ENCODE assay signal across 20 mouse cellular contexts in the genomic region with DNA sequence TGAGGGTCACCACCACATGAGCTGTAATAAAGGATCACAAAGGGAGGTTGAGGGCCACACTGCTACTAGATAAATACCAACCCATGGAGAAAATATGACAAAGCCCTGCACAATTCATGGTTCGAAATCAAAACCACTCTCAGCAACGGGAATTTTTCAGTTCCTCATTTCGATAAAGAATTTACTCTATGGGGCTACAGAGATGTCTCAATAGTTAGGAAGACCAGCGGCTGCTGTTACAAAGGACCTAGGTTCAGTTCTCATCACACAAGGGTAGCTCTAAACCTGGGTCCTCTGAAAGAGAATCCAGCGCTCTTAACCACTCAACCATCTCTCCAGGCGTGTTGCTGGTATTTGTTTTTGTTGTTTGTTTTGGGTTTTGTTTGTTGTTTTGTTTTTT. TPM values are rescaled to one million over a fixed set of nuclear protein-coding genes. Genes with fewer than 3 reads are reported as not detected.
DNase-seq lines count a peak whose midpoint lies in the region; ATAC-seq and TF ChIP-seq lines count a peak whose summit lies in the region.
"Had no signal": no experiment of that assay in that cellular context is flagged by ENCODE, and none has a peak within 500 bp of the region (broad histone marks: within the 10 kb centered on the region; RNA-seq: fewer than 3 reads in every experiment).

No protein-coding gene starts in this region.

- H3K4me3 ChIP-seq in CH12.LX (replicated peaks in 1 of 3; ENCODE audit: low read depth in 2 of 3, low read length in 2 of 3, poor library complexity in 1 of 3) = no peak overlapping the region
- no peak overlapping the region for H3K4me3 ChIP-seq in hindbrain, embryonic 13.5 days
- H3K4me3 ChIP-seq: embryonic facial prominence, embryonic 10.5 days; embryonic facial prominence, embryonic 12.5 days; forebrain, embryonic 13.5 days; forebrain, embryonic 15.5 days had no signal

- H3K9me3 ChIP-seq in CH12.LX (replicated peaks; ENCODE audit: low read length) = no peaks in the 10 kb centered on the region
- H3K9me3 ChIP-seq in hindbrain, embryonic 13.5 days = no peaks in the 10 kb centered on the region
- H3K9me3 ChIP-seq: embryonic facial prominence, embryonic 10.5 days; embryonic facial prominence, embryonic 12.5 days; forebrain, embryonic 13.5 days; forebrain, embryonic 15.5 days had no signal

- WGBS in hindbrain, embryonic 13.5 days = 88% methylated on average over 6 of the region's 6 CpGs

- no peak overlapping the region for H3K27ac ChIP-seq in CH12.LX (ENCODE audit: insufficient read depth, low read depth)
- H3K27ac ChIP-seq in hindbrain, embryonic 13.5 days = no peak overlapping the region
- H3K27ac ChIP-seq: embryonic facial prominence, embryonic 10.5 days; embryonic facial prominence, embryonic 12.5 days; forebrain, embryonic 13.5 days; forebrain, embryonic 15.5 days had no signal

- DNase-seq in CH12.LX (ENCODE audit: extremely low read depth) = peak; percentile 29
- no peak for DNase-seq in frontal cortex, postnatal 10 days (ENCODE audit: low spot score in 2 of 2)
- no peak for DNase-seq in cerebellum, postnatal 14 days
- DNase-seq: adrenal gland, adult 2 months; adrenal gland, postnatal 10 days; adrenal gland, postnatal 25 days; cerebellum, adult 11 months; cerebellum, adult 18-20 months; cerebellum, adult 8-10 months; cerebellum, adult 9-11 months; cerebellum, postnatal 25 days; forebrain, postnatal 0 days had no signal

- in situ Hi-C loops in CH12.LX (cut with MboI; ENCODE audit: low pct_ligation_motif_present, low pct_unique_long_range_greater_than_20kb, low sequenced_read_pairs) = no loop called here

- H3K79me2 ChIP-seq in CH12.LX (replicated peaks; ENCODE audit: control insufficient read depth, extremely low read depth, insufficient read depth, poor library complexity, severe bottlenecking) = no peaks in the 10 kb centered on the region

- no peaks in the 10 kb centered on the region for H3K36me3 ChIP-seq in CH12.LX (replicated peaks in 1 of 2; ENCODE audit: control insufficient read depth in 1 of 2, insufficient read depth in 1 of 2, low read length in 1 of 2)
- no peaks in the 10 kb centered on the region for H3K36me3 ChIP-seq in hindbrain, embryonic 13.5 days
- H3K36me3 ChIP-seq: embryonic facial prominence, embryonic 10.5 days; embryonic facial prominence, embryonic 12.5 days; forebrain, embryonic 15.5 days had no signal

- dilution Hi-C loops in CH12.LX (cut with MboI; ENCODE audit: extremely low pct_ligation_motif_present, extremely low pct_unique_long_range_greater_than_20kb, low sequenced_read_pairs) = no loop called here

- H3K9ac ChIP-seq in CH12.LX (ENCODE audit: insufficient read depth, low read depth) = no peak overlapping the region
- H3K9ac ChIP-seq in hindbrain, embryonic 13.5 days = no peak overlapping the region
- H3K9ac ChIP-seq: embryonic facial prominence, embryonic 12.5 days; forebrain, embryonic 13.5 days; forebrain, embryonic 15.5 days; forebrain, postnatal 0 days had no signal

- peaks cover 6% of the 10 kb centered on the region for H3K27me3 ChIP-seq in CH12.LX (replicated peaks)
- 0 out of 2 replicates have a peak, but pooled peaks cover 3% of the 10 kb centered on the region for H3K27me3 ChIP-seq in hindbrain, embryonic 13.5 days
- H3K27me3 ChIP-seq: embryonic facial prominence, embryonic 12.5 days; forebrain, embryonic 15.5 days had no signal

- no peak overlapping the region for H3K4me2 ChIP-seq in CH12.LX (ENCODE audit: insufficient read depth, low read depth, poor library complexity, severe bottlenecking)
- H3K4me2 ChIP-seq in hindbrain, embryonic 13.5 days = no peak overlapping the region
- H3K4me2 ChIP-seq: embryonic facial prominence, embryonic 12.5 days; forebrain, embryonic 13.5 days; forebrain, embryonic 15.5 days had no signal

- no peak for TF ChIP-seq CTCF in CH12.LX (conservative IDR thresholded peaks at IDR 0.05 in 1 of 2, IDR thresholded peaks at IDR 0.05 in 1 of 2; ENCODE audit: low read depth in 2 of 2, low read length in 2 of 2)

- ATAC-seq in megakaryocyte progenitor cell, adult 5-6 weeks (replicated peaks; ENCODE audit: poor library complexity) = 0 out of 2 replicates have a peak, but pooled peaks have one; percentile 29
- no peak for ATAC-seq in hindbrain, embryonic 13.5 days (ENCODE audit: low FRiP score)
- ATAC-seq: CD4-positive, CD25-positive, alpha-beta regulatory T cell, adult 4 months; forebrain, embryonic 13.5 days; forebrain, embryonic 15.5 days; forebrain, postnatal 0 days had no signal

- H3K4me1 ChIP-seq in CH12.LX (ENCODE audit: control insufficient read depth in 1 of 2, insufficient read depth in 2 of 2) = peaks cover 7 to 12% of the 10 kb centered on the region in 2 experiments
- no peaks in the 10 kb centered on the region for H3K4me1 ChIP-seq in hindbrain, embryonic 13.5 days (replicated peaks)
- H3K4me1 ChIP-seq: embryonic facial prominence, embryonic 10.5 days; embryonic facial prominence, embryonic 12.5 days; forebrain, embryonic 13.5 days; forebrain, embryonic 15.5 days had no signal

- peak; percentile 83 for TF ChIP-seq EP300 in CH12.LX (IDR thresholded peaks at IDR 0.05; ENCODE audit: low read length)

- TF ChIP-seq RAD21 in CH12.LX (IDR thresholded peaks at IDR 0.05; ENCODE audit: low read depth, low read length) = no peak

- no peak for TF ChIP-seq POLR2A in CH12.LX (IDR thresholded peaks at IDR 0.05; ENCODE audit: low read depth, low read length)

TF ChIP-seq in CH12.LX, 34 proteins besides CTCF, POLR2A, EP300 and RAD21:
- TF ChIP-seq JUND (conservative IDR thresholded peaks at IDR 0.05; ENCODE audit: low read depth, low read length) (no peak), UBTF (IDR thresholded peaks at IDR 0.05; ENCODE audit: low read depth, low read length) (no peak), ZC3H11A (IDR thresholded peaks at IDR 0.05; ENCODE audit: low read depth, low read length) (no peak), CHD2 (IDR thresholded peaks at IDR 0.05; ENCODE audit: low read length) (no peak), GABPA (IDR thresholded peaks at IDR 0.05; ENCODE audit: insufficient replicate concordance, low read depth, low read length) (no peak), E2F4 (IDR thresholded peaks at IDR 0.05; ENCODE audit: insufficient replicate concordance, low read depth, low read length) (no peak), KAT2A (IDR thresholded peaks at IDR 0.05; ENCODE audit: insufficient replicate concordance, low read length) (no peak), RCOR1 (conservative IDR thresholded peaks at IDR 0.05; ENCODE audit: low read depth, low read length) (0 out of 2 replicates have a peak, but pooled peaks have one; percentile 36), TCF12 (IDR thresholded peaks at IDR 0.05; ENCODE audit: low read depth, low read length) (no peak), ZMIZ1 (IDR thresholded peaks at IDR 0.05; ENCODE audit: low read depth, low read length) (no peak), TBP (conservative IDR thresholded peaks at IDR 0.05; ENCODE audit: low read depth, low read length) (no peak), POLR2AphosphoS2 (IDR thresholded peaks at IDR 0.05; ENCODE audit: low read depth, low read length) (no peak), IRF4 (IDR thresholded peaks at IDR 0.05; ENCODE audit: low read depth, low read length) (peak; percentile 86)

RNA-seq across cellular contexts. Expression of gene Rnaseh2c, which starts 9.8 kb away (rescaled TPM):
- total RNA-seq in CH12.LX (2012; rRNA removed) (124 and 164 TPM in 2 replicates), CH12.LX (2014; rRNA removed) (51.3 and 54.2 TPM in 2 replicates)
- polyA plus RNA-seq in CH12.LX (2012; ENCODE audit: insufficient read length, low read depth) = 75.4 and 79.0 TPM in 2 replicates
- 80.3 and 150 TPM in 2 replicates for total RNA-seq in megakaryocyte progenitor cell, adult 5-6 weeks (2015)
- total RNA-seq in megakaryocyte progenitor cell, adult 5-6 weeks (2017) = 83.2 and 112 TPM in 2 replicates
- 71.2 and 80.6 TPM in 2 replicates for polyA plus RNA-seq in hindbrain, embryonic 13.5 days (2015; fragmentation: Nextera tagmentation; extraction: Ambion mirVana)

RNA-seq across cellular contexts. Expression of gene Kat5, which starts 18.1 kb away (rescaled TPM):
- total RNA-seq in CH12.LX (2012; rRNA removed) (44.9 and 46.5 TPM in 2 replicates), CH12.LX (2014; rRNA removed) (75.4 and 106 TPM in 2 replicates)
- 50.1 and 62.8 TPM in 2 replicates for polyA plus RNA-seq in CH12.LX (2012; ENCODE audit: insufficient read length, low read depth)
- 35.1 and 40.2 TPM in 2 replicates for total RNA-seq in megakaryocyte progenitor cell, adult 5-6 weeks (2015)
- total RNA-seq in megakaryocyte progenitor cell, adult 5-6 weeks (2017) = 51.8 and 60.1 TPM in 2 replicates
- 77.2 and 79.7 TPM in 2 replicates for polyA plus RNA-seq in hindbrain, embryonic 13.5 days (2015; fragmentation: Nextera tagmentation; extraction: Ambion mirVana)

RNA-seq across cellular contexts. Expression of gene Ap5b1, which starts 24.1 kb away (rescaled TPM):
- total RNA-seq in CH12.LX (2012; rRNA removed) (9.6 and 10.6 TPM in 2 replicates), CH12.LX (2014; rRNA removed) (3.2 and 3.6 TPM in 2 replicates)
- 6.5 and 8.5 TPM in 2 replicates for polyA plus RNA-seq in CH12.LX (2012; ENCODE audit: insufficient read length, low read depth)
- total RNA-seq in megakaryocyte progenitor cell, adult 5-6 weeks (2015) = 8.9 and 10.5 TPM in 2 replicates
- 7.4 and 9.6 TPM in 2 replicates for total RNA-seq in megakaryocyte progenitor cell, adult 5-6 weeks (2017)
- 2.2 and 2.9 TPM in 2 replicates for polyA plus RNA-seq in hindbrain, embryonic 13.5 days (2015; fragmentation: Nextera tagmentation; extraction: Ambion mirVana)

RNA-seq across cellular contexts. Expression of gene Ovol1, which starts 31.4 kb away (rescaled TPM):
- total RNA-seq in CH12.LX (2012; rRNA removed) = not detected in 2 replicates
- not detected in 2 replicates for total RNA-seq in CH12.LX (2014; rRNA removed)
- polyA plus RNA-seq in CH12.LX (2012; ENCODE audit: insufficient read length, low read depth) = not detected in 2 replicates
- total RNA-seq in megakaryocyte progenitor cell, adult 5-6 weeks (2015) = not detected in 2 replicates
- not detected in 2 replicates for total RNA-seq in megakaryocyte progenitor cell, adult 5-6 weeks (2017)
- 0.21 TPM in 1 of 2 replicates, not detected in the other for polyA plus RNA-seq in hindbrain, embryonic 13.5 days (2015; fragmentation: Nextera tagmentation; extraction: Ambion mirVana)
- total RNA-seq: adrenal gland, adult 2 months; adrenal gland, postnatal 10 days; adrenal gland, postnatal 25 days; forebrain, postnatal 0 days; MEL had no signal
- polyA plus RNA-seq: adrenal gland, adult 2 months; CD4-positive, CD25-positive, alpha-beta regulatory T cell, adult 4 months; forebrain, embryonic 15.5 days had no signal

RNA-seq across cellular contexts. Expression of gene Rela, which starts 45.4 kb away (rescaled TPM):
- total RNA-seq in CH12.LX (2012; rRNA removed) (21.0 and 22.1 TPM in 2 replicates), CH12.LX (2014; rRNA removed) (11.1 and 12.1 TPM in 2 replicates)
- 43.8 and 51.9 TPM in 2 replicates for polyA plus RNA-seq in CH12.LX (2012; ENCODE audit: insufficient read length, low read depth)
- total RNA-seq in megakaryocyte progenitor cell, adult 5-6 weeks (2015) = 37.2 and 40.0 TPM in 2 replicates
- 36.4 and 43.2 TPM in 2 replicates for total RNA-seq in megakaryocyte progenitor cell, adult 5-6 weeks (2017)
- 30.1 and 35.2 TPM in 2 replicates for polyA plus RNA-seq in hindbrain, embryonic 13.5 days (2015; fragmentation: Nextera tagmentation; extraction: Ambion mirVana)
